Mouse (Mus musculus) cortical plate, adult 2 months (tissue): Measurements from ENCODE around the gene Pygm.
A peak's percentile ranks its signal among the peaks of the same experiment; 100 is the strongest.

ENCODE experiments used
- CTCF ChIP-seq: fragments of 200-500 bp; IDR thresholded peaks from 2 replicates; pipeline ENCODE4 v1.5.1; 2011; ENCODE audit warnings: mild to moderate bottlenecking, control low read depth, low read length; ENCODE audit not compliant: insufficient read depth; ENCODE audit errors: extremely low read depth
- POLR2A ChIP-seq: fragments of 200-500 bp; IDR thresholded peaks from 2 replicates; pipeline ENCODE4 v1.6.1; 2011; ENCODE audit warnings: mild to moderate bottlenecking, low read length, control low read depth; ENCODE audit not compliant: insufficient read depth; ENCODE audit errors: extremely low read depth

DNA sequence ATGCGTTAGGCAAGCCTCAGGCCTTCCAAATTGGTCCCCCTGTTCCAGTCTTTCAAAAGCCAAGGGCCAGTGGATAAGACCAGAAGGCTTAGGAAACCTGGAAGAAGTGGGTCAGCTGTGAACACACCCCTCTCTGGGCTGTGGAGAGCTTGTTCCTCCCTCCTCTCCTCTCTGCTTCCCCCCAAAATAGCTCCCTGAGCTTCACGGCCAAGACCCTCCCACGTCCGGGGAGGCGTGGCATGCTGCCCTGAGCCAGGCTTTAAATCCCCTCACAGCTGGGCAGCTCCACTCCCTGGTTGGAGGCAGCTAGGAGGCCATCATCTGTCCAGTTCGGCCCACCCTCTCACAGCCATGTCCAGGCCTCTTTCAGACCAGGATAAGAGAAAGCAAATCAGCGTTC lies at the start of gene Pygm:
- no peak for TF ChIP-seq CTCF
- TF ChIP-seq POLR2A: peak; percentile 63; the same call in 1 of the 2 replicates
